Mouse (Mus musculus): ENCODE measurements at regions not wholly inside any gene's neighbourhood (a gene's known extent, or its start where the extent isn't known, plus 50 kb on each side); places are given as distances from the start of the nearest gene placed in this dataset.

GRCm38 (mm10) chr7:68925640-68926039 is 176.6 kb upstream of the Arrdc4 start:
- WGBS: 77% methylated on average over 4 of the region's 4 CpGs

GRCm38 (mm10) chr7:68918632-68919435 is 169.8 kb upstream of the Arrdc4 start:
- no peak for DNase-seq (ENCODE audit: extremely low spot score, low spot score)
- Histone ChIP-seq H3K4me1 (no peaks in the 10 kb centered on the region; the same call in 1 of the 2 replicates), H3K9me3 (no peaks in the 10 kb centered on the region), H3K27ac (no peak overlapping the region), H3K4me3 (no peak overlapping the region), H3K36me3 (replicated peaks) (no peaks in the 10 kb centered on the region), H3K27me3 (ENCODE audit: poor library complexity, severe bottlenecking) (no peaks in the 10 kb centered on the region)
- 68% methylated on average over 9 of the region's 9 CpGs for WGBS

More at GRCm38 (mm10) chr7:68925640-68926039, 176.6 kb upstream of the Arrdc4 start:
- Histone ChIP-seq H3K9me3 (no peaks in the 10 kb centered on the region), H3K27ac (no peak overlapping the region), H3K4me3 (no peak overlapping the region), H3K27me3 (ENCODE audit: poor library complexity, severe bottlenecking) (no peaks in the 10 kb centered on the region), H3K4me1 (peaks cover 5% of the 10 kb centered on the region; the same call in 1 of the 2 replicates), H3K36me3 (replicated peaks) (no peaks in the 10 kb centered on the region)
- DNase-seq (ENCODE audit: extremely low spot score, low spot score): no peak

- Histone ChIP-seq H3K36me3 (replicated peaks) (no peaks in the 10 kb centered on the region), H3K27ac (no peak overlapping the region), H3K4me3 (no peak overlapping the region), H3K9me3 (no peaks in the 10 kb centered on the region), H3K27me3 (ENCODE audit: poor library complexity, severe bottlenecking) (no peaks in the 10 kb centered on the region), H3K4me1 (no peaks in the 10 kb centered on the region; the same call in 1 of the 2 replicates)
- DNase-seq (ENCODE audit: extremely low spot score, low spot score): no peak
- 44% methylated on average over 2 of the region's 2 CpGs for WGBS
These were observed 168.8 kb upstream of the Arrdc4 start for GRCm38 (mm10) chr7:68917876-68918200.

GRCm38 (mm10) chr7:68917137-68917875 is 168.3 kb upstream of the Arrdc4 start:
- Histone ChIP-seq H3K9me3 (no peaks in the 10 kb centered on the region), H3K27me3 (ENCODE audit: poor library complexity, severe bottlenecking) (no peaks in the 10 kb centered on the region), H3K27ac (no peak overlapping the region), H3K36me3 (replicated peaks) (no peaks in the 10 kb centered on the region), H3K4me3 (no peak overlapping the region), H3K4me1 (no peaks in the 10 kb centered on the region; the same call in 1 of the 2 replicates)
- WGBS: 59% methylated on average over 21 of the region's 21 CpGs
- DNase-seq (ENCODE audit: extremely low spot score, low spot score): peak; percentile 39

- no peaks in the 10 kb centered on the region for H3K9me3 ChIP-seq
- no peak for DNase-seq (ENCODE audit: extremely low spot score, low spot score)
- no peaks in the 10 kb centered on the region; the same call in 1 of the 2 replicates for H3K4me1 ChIP-seq
- no peaks in the 10 kb centered on the region for H3K36me3 ChIP-seq (replicated peaks)
- 92% methylated on average over 9 of the region's 9 CpGs for WGBS
- H3K4me3 ChIP-seq: no peak overlapping the region
- H3K27me3 ChIP-seq (ENCODE audit: poor library complexity, severe bottlenecking): no peaks in the 10 kb centered on the region
- H3K27ac ChIP-seq: no peak overlapping the region
These were observed 166.9 kb upstream of the Arrdc4 start for GRCm38 (mm10) chr7:68915976-68916375.

GRCm38 (mm10) chr7:68914344-68914743 is 165.3 kb upstream of the Arrdc4 start:
- H3K27ac ChIP-seq: no peak overlapping the region
- no peaks in the 10 kb centered on the region for H3K9me3 ChIP-seq
- WGBS: 84% methylated on average over 4 of the region's 4 CpGs
- H3K36me3 ChIP-seq (replicated peaks): no peaks in the 10 kb centered on the region
- no peak overlapping the region for H3K4me3 ChIP-seq
- no peaks in the 10 kb centered on the region for H3K27me3 ChIP-seq (ENCODE audit: poor library complexity, severe bottlenecking)
- DNase-seq (ENCODE audit: extremely low spot score, low spot score): no peak
- no peaks in the 10 kb centered on the region; the same call in 1 of the 2 replicates for H3K4me1 ChIP-seq

- Histone ChIP-seq H3K27me3 (ENCODE audit: poor library complexity, severe bottlenecking) (no peaks in the 10 kb centered on the region), H3K4me1 (0 out of 2 replicates have a peak, but pooled peaks cover 5% of the 10 kb centered on the region), H3K36me3 (replicated peaks) (no peaks in the 10 kb centered on the region), H3K4me3 (no peak overlapping the region), H3K9me3 (no peaks in the 10 kb centered on the region), H3K27ac (no peak overlapping the region)
- DNase-seq (ENCODE audit: extremely low spot score, low spot score): no peak
- WGBS: 84% methylated on average over 6 of the region's 6 CpGs
These were observed 163.1 kb upstream of the Arrdc4 start for GRCm38 (mm10) chr7:68911989-68912655.

- H3K27me3 ChIP-seq (ENCODE audit: poor library complexity, severe bottlenecking): no peaks in the 10 kb centered on the region
- 83% methylated on average over 3 of the region's 3 CpGs for WGBS
- no peak for DNase-seq (ENCODE audit: extremely low spot score, low spot score)
- no peak overlapping the region for H3K4me3 ChIP-seq
- no peaks in the 10 kb centered on the region for H3K9me3 ChIP-seq
- H3K27ac ChIP-seq: no peak overlapping the region
- H3K4me1 ChIP-seq: 0 out of 2 replicates have a peak, but pooled peaks cover 5% of the 10 kb centered on the region
- no peaks in the 10 kb centered on the region for H3K36me3 ChIP-seq (replicated peaks)
These were observed 162.5 kb upstream of the Arrdc4 start for GRCm38 (mm10) chr7:68911562-68911961.

- 0 out of 2 replicates have a peak, but pooled peaks cover 5% of the 10 kb centered on the region for H3K4me1 ChIP-seq
- no peak for DNase-seq (ENCODE audit: extremely low spot score, low spot score)
- no peaks in the 10 kb centered on the region for H3K36me3 ChIP-seq (replicated peaks)
- H3K4me3 ChIP-seq: no peak overlapping the region
- no peaks in the 10 kb centered on the region for H3K27me3 ChIP-seq (ENCODE audit: poor library complexity, severe bottlenecking)
- no peak overlapping the region for H3K27ac ChIP-seq
- H3K9me3 ChIP-seq: no peaks in the 10 kb centered on the region
- 85% methylated on average over 1 of the region's 1 CpGs for WGBS
These were observed 160.7 kb upstream of the Arrdc4 start for GRCm38 (mm10) chr7:68909694-68910093.

GRCm38 (mm10) chr7:68908401-68908834 is 159.4 kb upstream of the Arrdc4 start:
- Histone ChIP-seq H3K4me3 (no peak overlapping the region), H3K4me1 (0 out of 2 replicates have a peak, but pooled peaks cover 5% of the 10 kb centered on the region), H3K36me3 (replicated peaks) (no peaks in the 10 kb centered on the region), H3K9me3 (no peaks in the 10 kb centered on the region), H3K27ac (no peak overlapping the region), H3K27me3 (ENCODE audit: poor library complexity, severe bottlenecking) (no peaks in the 10 kb centered on the region)
- no peak for DNase-seq (ENCODE audit: extremely low spot score, low spot score)
- WGBS: 61% methylated on average over 1 of the region's 1 CpGs

GRCm38 (mm10) chr7:68907867-68908266 is 158.8 kb upstream of the Arrdc4 start:
- no peaks in the 10 kb centered on the region for H3K27me3 ChIP-seq (ENCODE audit: poor library complexity, severe bottlenecking)
- no peak for DNase-seq (ENCODE audit: extremely low spot score, low spot score)
- H3K27ac ChIP-seq: no peak overlapping the region
- 86% methylated on average over 7 of the region's 7 CpGs for WGBS
- H3K9me3 ChIP-seq: no peaks in the 10 kb centered on the region
- no peaks in the 10 kb centered on the region for H3K36me3 ChIP-seq (replicated peaks)
- H3K4me3 ChIP-seq: no peak overlapping the region
- 0 out of 2 replicates have a peak, but pooled peaks cover 5% of the 10 kb centered on the region for H3K4me1 ChIP-seq

GRCm38 (mm10) chr7:68906771-68907395 is 157.8 kb upstream of the Arrdc4 start:
- no peak for DNase-seq (ENCODE audit: extremely low spot score, low spot score)
- no peaks in the 10 kb centered on the region for H3K27me3 ChIP-seq (ENCODE audit: poor library complexity, severe bottlenecking)
- no peak overlapping the region for H3K27ac ChIP-seq
- 77% methylated on average over 8 of the region's 8 CpGs for WGBS
- H3K4me3 ChIP-seq: no peak overlapping the region
- no peaks in the 10 kb centered on the region for H3K36me3 ChIP-seq (replicated peaks)
- no peaks in the 10 kb centered on the region for H3K9me3 ChIP-seq
- 0 out of 2 replicates have a peak, but pooled peaks cover 5% of the 10 kb centered on the region for H3K4me1 ChIP-seq
